Comparison of ENCODE assay signal across 8 mouse cellular contexts in the genomic region with DNA sequence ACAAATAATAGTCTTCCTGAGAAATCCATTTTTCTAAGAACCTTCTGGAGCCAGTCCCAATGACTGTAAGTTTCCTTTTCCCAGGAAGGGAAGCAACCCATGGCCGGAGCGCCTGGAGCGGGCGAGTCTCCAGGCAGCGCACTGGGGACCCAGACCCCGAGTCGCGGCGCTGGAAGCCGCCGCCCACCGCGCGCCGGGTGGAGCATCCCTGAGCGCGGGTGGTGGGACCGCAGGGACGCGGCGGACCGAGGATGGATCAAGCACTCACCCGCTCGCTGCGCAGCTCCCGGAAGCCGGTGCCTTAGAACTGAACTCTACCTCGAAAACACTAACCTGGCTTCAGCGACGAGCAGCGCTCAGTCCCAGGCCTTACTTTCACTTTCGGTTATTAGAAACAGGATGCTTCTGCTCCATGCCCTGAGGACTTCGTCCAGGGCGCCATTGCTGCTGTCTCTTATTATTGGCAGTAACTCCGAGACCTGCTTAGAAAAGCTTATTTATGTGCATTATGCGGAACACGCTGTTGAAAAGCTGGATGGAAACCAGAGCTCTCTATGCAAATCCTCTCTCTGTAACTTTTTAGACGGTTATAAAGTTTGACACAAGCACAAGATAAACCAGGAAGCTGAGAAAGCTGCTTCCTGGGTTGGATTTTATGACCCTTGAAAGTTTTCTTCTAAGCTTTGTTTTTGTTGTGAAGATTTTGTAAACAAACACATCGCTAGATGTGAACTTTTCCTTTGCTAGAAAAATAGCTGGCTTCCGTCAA. TPM values are rescaled to one million over a fixed set of nuclear protein-coding genes. Genes with fewer than 3 reads are reported as not detected.
DNase-seq lines count a peak whose midpoint lies in the region; ATAC-seq and TF ChIP-seq lines count a peak whose summit lies in the region.

No protein-coding gene starts in this region.

- no peaks in the 10 kb centered on the region; the same call in 1 of the 2 replicates for H3K79me2 ChIP-seq in CH12.LX (replicated peaks; ENCODE audit: control insufficient read depth, extremely low read depth, insufficient read depth, poor library complexity, severe bottlenecking)

- peak overlapping the region; percentile 59 for H3K27ac ChIP-seq in CH12.LX (ENCODE audit: insufficient read depth, low read depth)
- peak overlapping the region; percentile 97 for H3K27ac ChIP-seq in bone marrow, adult 2 months (ENCODE audit: control insufficient read depth, insufficient read depth, low read depth, low read length, poor library complexity)
- peak overlapping the region; percentile 90 for H3K27ac ChIP-seq in embryonic facial prominence, embryonic 15.5 days (replicated peaks)
- H3K27ac ChIP-seq in heart, embryonic 14.5 days (replicated peaks in 1 of 2; ENCODE audit: control insufficient read depth in 1 of 2, insufficient read depth in 1 of 2, low read depth in 2 of 2, low read length in 2 of 2), result peak overlapping the region; percentile 43 to 81
- peak overlapping the region; percentile 94 for H3K27ac ChIP-seq in kidney, postnatal 0 days
- H3K27ac ChIP-seq in liver, embryonic 15.5 days (replicated peaks), result peak overlapping the region; percentile 78
- H3K27ac ChIP-seq in testis, adult 2 months (ENCODE audit: control insufficient read depth, insufficient read depth, low read depth, low read length), result peak overlapping the region; percentile 7

- TF ChIP-seq RAD21 in CH12.LX (IDR thresholded peaks at IDR 0.05; ENCODE audit: low read depth, low read length), result no peak

- peak; percentile 84 for DNase-seq in CH12.LX (ENCODE audit: extremely low read depth)
- peak; percentile 93 for DNase-seq in kidney, postnatal 0 days (ENCODE audit: low spot score)
- DNase-seq in neural tube, embryonic 10.5 days (ENCODE audit: extremely low spot score, low spot score), result peak; percentile 69

- in situ Hi-C loops in CH12.LX (cut with MboI; ENCODE audit: low pct_ligation_motif_present, low pct_unique_long_range_greater_than_20kb, low sequenced_read_pairs), result no loop called here

- peaks cover 3% of the 10 kb centered on the region for H3K9me3 ChIP-seq in CH12.LX (replicated peaks; ENCODE audit: low read length)
- H3K9me3 ChIP-seq in embryonic facial prominence, embryonic 15.5 days (replicated peaks), result no peaks in the 10 kb centered on the region
- H3K9me3 ChIP-seq in heart, embryonic 14.5 days (ENCODE audit: control insufficient read depth, low read length), result peaks cover 6% of the 10 kb centered on the region; the same call in 1 of the 2 replicates
- H3K9me3 ChIP-seq in kidney, postnatal 0 days (replicated peaks; ENCODE audit: low read length), result no peaks in the 10 kb centered on the region
- no peaks in the 10 kb centered on the region for H3K9me3 ChIP-seq in liver, embryonic 15.5 days (replicated peaks)

- peaks cover 0 to 6% of the 10 kb centered on the region in 2 experiments for H3K36me3 ChIP-seq in CH12.LX (replicated peaks in 1 of 2; ENCODE audit: control insufficient read depth in 1 of 2, insufficient read depth in 1 of 2, low read length in 1 of 2)
- H3K36me3 ChIP-seq in embryonic facial prominence, embryonic 15.5 days, result no peaks in the 10 kb centered on the region
- H3K36me3 ChIP-seq in heart, embryonic 14.5 days (ENCODE audit: control insufficient read depth, insufficient read depth, low read length), result no peaks in the 10 kb centered on the region
- no peaks in the 10 kb centered on the region for H3K36me3 ChIP-seq in kidney, postnatal 0 days (ENCODE audit: insufficient read depth, low read length)
- H3K36me3 ChIP-seq in liver, embryonic 15.5 days (replicated peaks), result no peaks in the 10 kb centered on the region
- H3K36me3 ChIP-seq in testis, adult 2 months (ENCODE audit: control insufficient read depth, insufficient read depth, low read length), result no peaks in the 10 kb centered on the region

- peak; percentile 65 for TF ChIP-seq POLR2A in CH12.LX (IDR thresholded peaks at IDR 0.05; ENCODE audit: low read depth, low read length)
- peak; percentile 65; the same call in 1 of the 2 replicates for TF ChIP-seq POLR2A in bone marrow, adult 2 months (IDR thresholded peaks at IDR 0.05; ENCODE audit: borderline replicate concordance, control insufficient read depth, low read depth, low read length)
- no peak; the same call in 1 of the 2 replicates for TF ChIP-seq POLR2A in testis, adult 2 months (IDR thresholded peaks at IDR 0.05; ENCODE audit: control insufficient read depth, low read depth, low read length)

- H3K4me3 ChIP-seq in CH12.LX (replicated peaks in 1 of 3; ENCODE audit: low read depth in 2 of 3, low read length in 2 of 3, poor library complexity in 1 of 3), result peak overlapping the region; percentile 61 to 73 (median 70)
- H3K4me3 ChIP-seq in bone marrow, adult 2 months (replicated peaks; ENCODE audit: control insufficient read depth, low read depth, low read length), result peak overlapping the region; percentile 85
- peak overlapping the region; percentile 70 for H3K4me3 ChIP-seq in embryonic facial prominence, embryonic 15.5 days (replicated peaks)
- H3K4me3 ChIP-seq in heart, embryonic 14.5 days (ENCODE audit: control insufficient read depth in 1 of 2, insufficient read depth in 1 of 2, low read depth in 1 of 2, low read length in 2 of 2), result peak overlapping the region; percentile 51 to 55
- H3K4me3 ChIP-seq in kidney, postnatal 0 days (replicated peaks; ENCODE audit: low read depth, low read length), result peak overlapping the region; percentile 86
- peak overlapping the region; percentile 73 for H3K4me3 ChIP-seq in liver, embryonic 15.5 days (replicated peaks)
- peak overlapping the region; percentile 73 for H3K4me3 ChIP-seq in testis, adult 2 months (ENCODE audit: control insufficient read depth, low read depth, low read length)

- no peak for TF ChIP-seq CTCF in CH12.LX (conservative IDR thresholded peaks at IDR 0.05 in 1 of 2, IDR thresholded peaks at IDR 0.05 in 1 of 2; ENCODE audit: low read depth in 2 of 2, low read length in 2 of 2)
- TF ChIP-seq CTCF in bone marrow, adult 2 months (IDR thresholded peaks at IDR 0.05; ENCODE audit: control insufficient read depth, insufficient read depth, low read length), result no peak
- TF ChIP-seq CTCF in kidney, postnatal 0 days (IDR thresholded peaks at IDR 0.05; ENCODE audit: low read depth), result no peak
- TF ChIP-seq CTCF in testis, adult 2 months (IDR thresholded peaks at IDR 0.05; ENCODE audit: control insufficient read depth, insufficient read depth, insufficient replicate concordance, low read depth, low read length), result no peak

- H3K4me2 ChIP-seq in CH12.LX (ENCODE audit: insufficient read depth, low read depth, poor library complexity, severe bottlenecking), result peak overlapping the region; percentile 87
- H3K4me2 ChIP-seq in embryonic facial prominence, embryonic 15.5 days (replicated peaks), result peak overlapping the region; percentile 66
- peak overlapping the region; percentile 58 for H3K4me2 ChIP-seq in heart, embryonic 14.5 days (ENCODE audit: low read length)
- H3K4me2 ChIP-seq in kidney, postnatal 0 days (ENCODE audit: low read length), result peak overlapping the region; percentile 76
- peak overlapping the region; percentile 76 for H3K4me2 ChIP-seq in liver, embryonic 15.5 days

- no peaks in the 10 kb centered on the region for H3K27me3 ChIP-seq in CH12.LX (replicated peaks)
- no peaks in the 10 kb centered on the region for H3K27me3 ChIP-seq in embryonic facial prominence, embryonic 15.5 days
- H3K27me3 ChIP-seq in heart, embryonic 14.5 days (ENCODE audit: control insufficient read depth, insufficient read depth, low read length), result no peaks in the 10 kb centered on the region
- H3K27me3 ChIP-seq in kidney, postnatal 0 days (ENCODE audit: insufficient read depth, low read length), result no peaks in the 10 kb centered on the region
- H3K27me3 ChIP-seq in liver, embryonic 15.5 days, result no peaks in the 10 kb centered on the region
- no peaks in the 10 kb centered on the region for H3K27me3 ChIP-seq in testis, adult 2 months (ENCODE audit: control insufficient read depth, insufficient read depth, low read length)

- no peak for TF ChIP-seq EP300 in CH12.LX (IDR thresholded peaks at IDR 0.05; ENCODE audit: low read length)

- peak; percentile 78 for ATAC-seq in embryonic facial prominence, embryonic 15.5 days (ENCODE audit: insufficient number of reproducible peaks, low FRiP score, low TSS enrichment, low read depth)
- ATAC-seq in heart, embryonic 14.5 days (ENCODE audit: insufficient number of reproducible peaks, insufficient read depth, low FRiP score, low read depth), result peak; percentile 67
- ATAC-seq in kidney, postnatal 0 days (replicated peaks; ENCODE audit: low FRiP score, low read depth), result peak; percentile 91
- peak; percentile 74 for ATAC-seq in liver, embryonic 15.5 days (ENCODE audit: insufficient read depth)

- H3K9ac ChIP-seq in CH12.LX (ENCODE audit: insufficient read depth, low read depth), result peak overlapping the region; percentile 90
- H3K9ac ChIP-seq in embryonic facial prominence, embryonic 15.5 days, result peak overlapping the region; percentile 63
- peak overlapping the region; percentile 75 for H3K9ac ChIP-seq in heart, embryonic 14.5 days (ENCODE audit: low read length)
- H3K9ac ChIP-seq in kidney, postnatal 0 days (ENCODE audit: low read depth, low read length), result peak overlapping the region; percentile 87
- H3K9ac ChIP-seq in liver, embryonic 15.5 days, result peak overlapping the region; percentile 62

- H3K4me1 ChIP-seq in CH12.LX (ENCODE audit: control insufficient read depth in 1 of 2, insufficient read depth in 2 of 2), result peaks cover 0 to 26% of the 10 kb centered on the region in 2 experiments; a peak in 3 of 4 replicates
- no peaks in the 10 kb centered on the region; the same call in 1 of the 2 replicates for H3K4me1 ChIP-seq in bone marrow, adult 2 months (ENCODE audit: control insufficient read depth, insufficient read depth, low read length)
- peaks cover 5% of the 10 kb centered on the region; the same call in 1 of the 2 replicates for H3K4me1 ChIP-seq in embryonic facial prominence, embryonic 15.5 days
- peaks cover 0 to 3% of the 10 kb centered on the region in 2 experiments; a peak in 1 of 4 replicates for H3K4me1 ChIP-seq in heart, embryonic 14.5 days (ENCODE audit: control insufficient read depth in 2 of 2, insufficient read depth in 2 of 2, low read length in 2 of 2)
- no peaks in the 10 kb centered on the region for H3K4me1 ChIP-seq in kidney, postnatal 0 days (replicated peaks; ENCODE audit: insufficient read depth, low read length)
- peaks cover 13% of the 10 kb centered on the region for H3K4me1 ChIP-seq in liver, embryonic 15.5 days (replicated peaks)
- H3K4me1 ChIP-seq in testis, adult 2 months (ENCODE audit: control insufficient read depth, insufficient read depth, low read length), result peaks cover 2% of the 10 kb centered on the region; the same call in 1 of the 2 replicates

- dilution Hi-C loops in CH12.LX (cut with MboI; ENCODE audit: extremely low pct_ligation_motif_present, extremely low pct_unique_long_range_greater_than_20kb, low sequenced_read_pairs), result no loop called here

- 4% methylated on average over 40 of the region's 40 CpGs for WGBS in bone marrow, adult 2 months
- 1% methylated on average over 40 of the region's 40 CpGs for WGBS in embryonic facial prominence, embryonic 15.5 days
- 2% methylated on average over 40 of the region's 40 CpGs for WGBS in heart, embryonic 14.5 days
- 1% methylated on average over 40 of the region's 40 CpGs for WGBS in kidney, postnatal 0 days
- WGBS in liver, embryonic 15.5 days (ENCODE audit: insufficient replicate concordance), result 2% methylated on average over 40 of the region's 40 CpGs

RNA-seq across cellular contexts. Expression of gene Nmi, which starts 0.5 kb away (rescaled TPM):
- total RNA-seq in CH12.LX (2012; rRNA removed) (37.8 and 42.1 TPM in 2 replicates), CH12.LX (2014; rRNA removed) (60.1 and 75.1 TPM in 2 replicates)
- polyA plus RNA-seq in CH12.LX (2012; ENCODE audit: insufficient read length, low read depth), result 51.9 and 81.3 TPM in 2 replicates
- polyA plus RNA-seq in bone marrow, adult 2 months (2011; ENCODE audit: insufficient read depth, insufficient read length, low replicate concordance, missing spikeins), result 12.8 and 32.0 TPM in 2 replicates
- polyA plus RNA-seq in embryonic facial prominence, embryonic 15.5 days (2015; fragmentation: Nextera tagmentation; extraction: Ambion mirVana), result 14.2 and 16.0 TPM in 2 replicates
- polyA plus RNA-seq in heart, embryonic 14.5 days (2014; fragmentation: Nextera tagmentation; extraction: Ambion mirVana), result 18.0 and 18.3 TPM in 2 replicates
- 34.3 and 35.8 TPM in 2 replicates for polyA plus RNA-seq in kidney, postnatal 0 days (2015; fragmentation: Nextera tagmentation; extraction: Ambion mirVana)
- 9.0 and 11.9 TPM in 2 replicates for polyA plus RNA-seq in liver, embryonic 15.5 days (2015; fragmentation: Nextera tagmentation; extraction: Ambion mirVana)
- polyA plus RNA-seq in testis, adult 2 months (2012; rRNA removed), result 0.85 and 1.1 TPM in 2 replicates

RNA-seq across cellular contexts. Expression of gene Rbm43, which starts 37.9 kb away (rescaled TPM):
- total RNA-seq in CH12.LX (2012; rRNA removed) (9.5 and 10.5 TPM in 2 replicates), CH12.LX (2014; rRNA removed) (25.8 and 25.9 TPM in 2 replicates)
- polyA plus RNA-seq in CH12.LX (2012; ENCODE audit: insufficient read length, low read depth), result 19.4 and 20.6 TPM in 2 replicates
- 20.0 and 26.1 TPM in 2 replicates for polyA plus RNA-seq in bone marrow, adult 2 months (2011; ENCODE audit: insufficient read depth, insufficient read length, low replicate concordance, missing spikeins)
- 14.7 and 17.0 TPM in 2 replicates for polyA plus RNA-seq in embryonic facial prominence, embryonic 15.5 days (2015; fragmentation: Nextera tagmentation; extraction: Ambion mirVana)
- 13.6 and 13.8 TPM in 2 replicates for polyA plus RNA-seq in heart, embryonic 14.5 days (2014; fragmentation: Nextera tagmentation; extraction: Ambion mirVana)
- 13.1 and 14.8 TPM in 2 replicates for polyA plus RNA-seq in kidney, postnatal 0 days (2015; fragmentation: Nextera tagmentation; extraction: Ambion mirVana)
- polyA plus RNA-seq in liver, embryonic 15.5 days (2015; fragmentation: Nextera tagmentation; extraction: Ambion mirVana), result 20.3 and 22.0 TPM in 2 replicates
- 14.3 and 23.2 TPM in 2 replicates for polyA plus RNA-seq in testis, adult 2 months (2012; rRNA removed)

Comparison
In these comparisons a context has a peak if more than half of its experiments do, and no peak if none do; other contexts are left out.
1. Peak in every context shown above with its lines: DNase-seq, ATAC-seq, H3K4me3 ChIP-seq and H3K27ac ChIP-seq.
2. H3K27ac ChIP-seq: peak in every context shown above with its lines; median percentile 97 in bone marrow, adult 2 months; 94 in kidney, postnatal 0 days; 90 in embryonic facial prominence, embryonic 15.5 days; 78 in liver, embryonic 15.5 days; 62 in heart, embryonic 14.5 days; 59 in CH12.LX; 7 in testis, adult 2 months.